28 mouse cellular contexts compared by ENCODE assay signal in the genomic region with DNA sequence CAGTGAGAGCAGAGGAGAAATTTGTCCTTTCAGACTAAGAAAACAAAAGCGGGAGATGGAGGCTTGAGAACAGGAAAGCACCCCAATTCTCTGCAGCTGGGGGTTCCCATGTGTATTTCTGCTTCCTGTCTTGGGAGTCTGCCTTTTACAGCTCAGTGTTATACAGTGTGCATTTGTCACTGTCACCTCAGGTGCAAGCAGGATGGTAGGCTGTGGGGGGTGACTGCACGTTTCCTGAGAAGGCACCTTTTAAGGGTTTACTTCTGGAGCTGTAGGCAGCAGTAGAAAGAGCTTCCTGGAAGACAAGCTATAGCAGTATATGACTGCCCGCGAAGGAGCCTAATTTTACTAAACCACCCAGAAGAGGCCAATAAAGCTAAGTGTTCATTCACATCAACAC.
DNase-seq lines count a peak whose midpoint lies in the region; ATAC-seq lines count a peak whose summit lies in the region.
"Had no signal": no experiment of that assay in that cellular context is flagged by ENCODE, and none has a peak within 500 bp of the region (broad histone marks: within the 10 kb centered on the region; RNA-seq: fewer than 3 reads in every experiment).

No protein-coding gene starts in this region.

- H3K9me3 ChIP-seq in midbrain, embryonic 15.5 days: no peaks in the 10 kb centered on the region
- no peaks in the 10 kb centered on the region for H3K9me3 ChIP-seq in midbrain, embryonic 11.5 days (ENCODE audit: control insufficient read depth, low read length)
- H3K9me3 ChIP-seq: embryonic facial prominence, embryonic 15.5 days; forebrain, embryonic 10.5 days; heart, embryonic 15.5 days; hindbrain, embryonic 13.5 days; intestine, embryonic 15.5 days; liver, embryonic 13.5 days; midbrain, embryonic 13.5 days; neural tube, embryonic 12.5 days; stomach, embryonic 15.5 days had no signal

- peak; percentile 56 for DNase-seq in A20 (ENCODE audit: low read depth, low spot score)
- DNase-seq in CD8-positive naive resting alpha-beta T cell, adult 2 months (ENCODE audit: low read depth in 2 of 2, low spot score in 2 of 2): peak; percentile 4 to 8
- peak; percentile 32 for DNase-seq in splenic B cell, adult 2 months (ENCODE audit: low read depth, low spot score)
- peak; percentile 64 for DNase-seq in thymus, postnatal 25 days
- DNase-seq in lung, postnatal 4 days: no peak
- DNase-seq in midbrain, embryonic 11.5 days (ENCODE audit: low spot score, missing footprints): no peak
- DNase-seq: adrenal gland, postnatal 36 days; cerebellum, adult 9-11 months; forebrain, postnatal 0 days; gastrocnemius, postnatal 14 days; heart, adult 2 months; heart, postnatal 36 days; kidney, adult 9 months; kidney, postnatal 14 days; liver, embryonic 13.5 days; lung, adult 2 months; lung, postnatal 14 days; right cerebral cortex, postnatal 14 days had no signal

- H3K9ac ChIP-seq in midbrain, embryonic 15.5 days: no peak overlapping the region
- H3K9ac ChIP-seq in midbrain, embryonic 11.5 days (ENCODE audit: low read length): no peak overlapping the region
- H3K9ac ChIP-seq: embryonic facial prominence, embryonic 15.5 days; forebrain, postnatal 0 days; heart, embryonic 15.5 days; hindbrain, embryonic 13.5 days; intestine, embryonic 15.5 days; liver, embryonic 13.5 days; midbrain, embryonic 13.5 days; neural tube, embryonic 12.5 days; stomach, embryonic 15.5 days had no signal

- no peaks in the 10 kb centered on the region for H3K4me1 ChIP-seq in midbrain, embryonic 15.5 days
- no peaks in the 10 kb centered on the region for H3K4me1 ChIP-seq in midbrain, embryonic 11.5 days (ENCODE audit: control insufficient read depth, insufficient read depth, low read length)
- H3K4me1 ChIP-seq: forebrain, embryonic 10.5 days; heart, embryonic 15.5 days; hindbrain, embryonic 13.5 days; intestine, embryonic 15.5 days; liver, embryonic 13.5 days; midbrain, embryonic 13.5 days; neural tube, embryonic 12.5 days; stomach, embryonic 15.5 days had no signal

- H3K4me3 ChIP-seq in midbrain, embryonic 15.5 days: no peak overlapping the region
- H3K4me3 ChIP-seq in midbrain, embryonic 11.5 days (ENCODE audit: low read depth, low read length): no peak overlapping the region
- H3K4me3 ChIP-seq: embryonic facial prominence, embryonic 15.5 days; forebrain, embryonic 10.5 days; heart, adult 2 months; heart, embryonic 15.5 days; hindbrain, embryonic 13.5 days; intestine, embryonic 15.5 days; layer of hippocampus, adult 2 months; liver, embryonic 13.5 days; midbrain, embryonic 13.5 days; neural tube, embryonic 12.5 days; stomach, embryonic 15.5 days had no signal

- H3K27ac ChIP-seq in midbrain, embryonic 15.5 days: no peak overlapping the region
- no peak overlapping the region for H3K27ac ChIP-seq in midbrain, embryonic 11.5 days (ENCODE audit: low read depth, low read length)
- H3K27ac ChIP-seq: embryonic facial prominence, embryonic 15.5 days; forebrain, embryonic 10.5 days; heart, adult 2 months; heart, embryonic 15.5 days; hindbrain, embryonic 13.5 days; intestine, embryonic 15.5 days; layer of hippocampus, adult 2 months; liver, embryonic 13.5 days; midbrain, embryonic 13.5 days; neural tube, embryonic 12.5 days; stomach, embryonic 15.5 days had no signal

- H3K27me3 ChIP-seq in splenic B cell, adult 2 months (ENCODE audit: control insufficient read depth, insufficient read depth, low read length, poor library complexity, severe bottlenecking): no peaks in the 10 kb centered on the region
- H3K27me3 ChIP-seq in midbrain, embryonic 15.5 days (replicated peaks): no peaks in the 10 kb centered on the region
- no peaks in the 10 kb centered on the region for H3K27me3 ChIP-seq in midbrain, embryonic 11.5 days (ENCODE audit: control insufficient read depth, insufficient read depth, low read length)
- H3K27me3 ChIP-seq: embryonic facial prominence, embryonic 15.5 days; heart, embryonic 15.5 days; hindbrain, embryonic 13.5 days; intestine, embryonic 15.5 days; liver, embryonic 13.5 days; midbrain, embryonic 13.5 days; neural tube, embryonic 12.5 days; stomach, embryonic 15.5 days had no signal

- ATAC-seq in midbrain, embryonic 15.5 days (replicated peaks): no peak
- no peak for ATAC-seq in midbrain, embryonic 11.5 days (ENCODE audit: low FRiP score)
- ATAC-seq: forebrain, postnatal 0 days; intestine, embryonic 15.5 days; midbrain, embryonic 13.5 days had no signal

- H3K36me3 ChIP-seq in splenic B cell, adult 2 months (ENCODE audit: control insufficient read depth, insufficient read depth, low read length, poor library complexity, severe bottlenecking): no peaks in the 10 kb centered on the region
- no peaks in the 10 kb centered on the region for H3K36me3 ChIP-seq in midbrain, embryonic 15.5 days (replicated peaks)
- H3K36me3 ChIP-seq in midbrain, embryonic 11.5 days (ENCODE audit: control insufficient read depth, insufficient read depth, low read length): no peaks in the 10 kb centered on the region
- H3K36me3 ChIP-seq: embryonic facial prominence, embryonic 15.5 days; forebrain, embryonic 10.5 days; heart, embryonic 15.5 days; hindbrain, embryonic 13.5 days; intestine, embryonic 15.5 days; liver, embryonic 13.5 days; midbrain, embryonic 13.5 days; neural tube, embryonic 12.5 days; stomach, embryonic 15.5 days had no signal

- 90% methylated on average over 4 of the region's 4 CpGs for WGBS in midbrain, embryonic 15.5 days
- 82% methylated on average over 4 of the region's 4 CpGs for WGBS in midbrain, embryonic 11.5 days

- H3K4me2 ChIP-seq in midbrain, embryonic 15.5 days: no peak overlapping the region
- H3K4me2 ChIP-seq in midbrain, embryonic 11.5 days: no peak overlapping the region
- H3K4me2 ChIP-seq: heart, embryonic 15.5 days; hindbrain, embryonic 13.5 days; intestine, embryonic 15.5 days; liver, embryonic 13.5 days; midbrain, embryonic 13.5 days; neural tube, embryonic 12.5 days; stomach, embryonic 15.5 days had no signal

Comparison
In these comparisons a context has a peak if more than half of its experiments do, and no peak if none do; other contexts are left out.
1. DNase-seq: peak in A20 (single experiment), CD8-positive naive resting alpha-beta T cell, adult 2 months (2 of 2), splenic B cell, adult 2 months (single experiment) and thymus, postnatal 25 days (single experiment); none in lung, postnatal 4 days (0 of 2) and midbrain, embryonic 11.5 days (single experiment).